Mouse (Mus musculus) G1E (cell line): ENCODE measurements at regions not wholly inside any gene's neighbourhood (a gene's known extent, or its start where the extent isn't known, plus 50 kb on each side); places are given as distances from the start of the nearest gene placed in this dataset.

Experiments used
- CTCF ChIP-seq: IDR thresholded peaks from 2 replicates; pipeline ENCODE4 v1.5.1; 2012; ENCODE audit warnings: low read depth, low read length, inconsistent platforms, mixed read lengths
- GATA1 ChIP-seq: IDR thresholded peaks from 2 replicates; pipeline ENCODE4 v1.6.1; 2012; ENCODE audit warnings: borderline replicate concordance, low read length, inconsistent platforms, mixed read lengths
- GATA2 ChIP-seq: IDR thresholded peaks from 2 replicates; pipeline ENCODE4 v1.6.1; 2012; ENCODE audit warnings: low read depth, low read length, inconsistent platforms, borderline replicate concordance
- POLR2AphosphoS5 ChIP-seq: IDR thresholded peaks from 2 replicates; pipeline ENCODE4 v1.6.1; 2012; ENCODE audit warnings: low read depth, low read length, inconsistent platforms; ENCODE audit not compliant: insufficient replicate concordance
- TAL1 ChIP-seq: conservative IDR thresholded peaks from 2 replicates; pipeline ENCODE4 v1.6.1; 2012; ENCODE audit warnings: low read depth, low read length, inconsistent platforms, mixed read lengths

DNA sequence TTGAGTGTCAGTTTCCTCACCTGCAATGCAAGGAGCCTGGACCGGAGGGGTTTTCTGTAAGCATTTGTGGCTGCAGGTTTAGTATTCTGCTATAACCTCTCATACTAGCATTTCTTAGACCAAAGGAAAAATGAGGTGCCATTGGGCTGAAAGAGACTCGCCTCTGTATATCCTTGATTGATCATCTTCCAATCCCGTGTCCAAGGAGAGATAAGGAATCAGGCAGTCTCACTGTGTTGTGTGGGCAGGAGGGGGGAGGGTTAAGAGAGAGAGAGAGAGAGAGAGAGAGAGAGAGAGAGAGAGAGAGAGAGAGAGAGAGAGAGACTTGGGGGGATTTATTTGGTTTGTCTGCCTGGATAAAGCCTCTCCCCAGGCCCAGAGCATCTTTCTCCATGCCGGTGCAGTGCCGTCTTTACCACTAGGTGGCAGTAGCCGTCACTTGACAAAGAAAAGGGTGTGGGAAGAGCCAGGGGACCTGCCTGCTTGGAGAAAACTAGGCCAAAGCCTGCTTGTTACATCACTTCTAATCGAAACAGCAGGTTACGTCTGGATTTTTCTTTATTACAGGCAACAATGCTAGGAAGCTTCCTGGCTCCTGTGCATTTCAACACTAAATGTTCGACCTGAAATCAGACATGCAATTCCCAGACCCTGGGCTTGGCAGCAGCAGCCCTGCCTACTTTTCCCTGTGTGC lies 56.1 kb upstream of the Ces5a start:
- TF ChIP-seq CTCF (peak; percentile 27; the same call in 1 of the 2 replicates), GATA2 (no peak), POLR2AphosphoS5 (no peak), GATA1 (no peak), TAL1 (no peak)
